Mouse (Mus musculus): Measurements from ENCODE around the gene Trpm8.

DNA sequence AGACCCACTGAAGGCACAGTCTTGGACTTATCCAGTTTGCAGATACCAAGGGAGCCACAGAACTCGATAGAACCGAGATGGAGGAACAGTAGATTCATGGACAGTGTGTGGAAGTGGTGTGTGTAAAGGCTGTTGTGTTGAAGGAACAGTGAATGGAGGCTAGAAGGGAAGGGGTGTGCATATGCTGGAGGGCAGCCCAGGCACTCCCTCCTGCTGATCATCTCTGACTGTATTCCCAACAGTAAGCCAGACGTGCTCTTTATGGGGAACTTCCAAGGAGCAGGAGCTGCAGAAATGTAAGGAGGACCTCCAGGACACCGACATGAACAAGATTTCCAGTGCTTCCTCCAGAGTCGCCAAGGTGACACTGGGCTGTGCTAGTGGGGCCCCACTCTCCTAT lies 27.4 kb upstream of the Trpm8 start:
- TF ChIP-seq CTCF (IDR thresholded peaks at IDR 0.05; ENCODE audit: extremely low read depth, insufficient read depth, insufficient read length, insufficient replicate concordance) (no peak), POLR2A (IDR thresholded peaks at IDR 0.05; ENCODE audit: low read depth, low read length) (no peak)

All from spleen, adult 2 months (tissue).